Mouse (Mus musculus) thymus, postnatal 0 days (tissue): ENCODE measurements around the gene Naaladl1. TPM values are rescaled to one million over a fixed set of nuclear protein-coding genes. Genes with fewer than 3 reads are reported as not detected.

Experiments
- DNase-seq: peaks from one replicate; pipeline ENCODE4 v3.0.0-alpha.2; 2015; ENCODE audit warnings: low spot score
- polyA plus RNA-seq: library from polyadenylated mRNA; unstranded; fragments of >200 nt; fragmentation: Nextera tagmentation; extraction: Ambion mirVana; gene quantifications from 2 replicates; pipeline ENCODE4 v1.2.1, GENCODE M21; 2015

The Naaladl1 gene
- polyA plus RNA-seq, 1 experiment from 2014 or later = 0.10 TPM

GRCm38 (mm10) chr19:6082156-6082555, 23.4 kb upstream of the Naaladl1 start, which contains the start of gene Gm28374:
TSS of gene Gm28374 (minus strand) at chr19:6082256.
- no peak for DNase-seq

- peak; percentile 99 for DNase-seq
Observed at GRCm38 (mm10) chr19:6084478-6085248, 20.9 kb upstream of the Naaladl1 start, which contains the start of the genes Zfpl1 and Cdca5. TSS of gene Zfpl1 (minus strand) at chr19:6084956. TSS of gene Cdca5 (plus strand) at chr19:6084983.

- DNase-seq = peak; percentile 67
Observed at GRCm38 (mm10) chr19:6085417-6085879, 20.1 kb upstream of the Naaladl1 start.

- DNase-seq = no peak
Observed at GRCm38 (mm10) chr19:6088841-6089240, 16.7 kb upstream of the Naaladl1 start.

GRCm38 (mm10) chr19:6094119-6094518, 11.5 kb upstream of the Naaladl1 start, which contains the start of gene AC131692.1:
TSS of gene AC131692.1 (plus strand) at chr19:6094419.
- no peak for DNase-seq

GRCm38 (mm10) chr19:6097847-6098246, 7.7 kb upstream of the Naaladl1 start:
- no peak for DNase-seq

GRCm38 (mm10) chr19:6101186-6101585, 4.4 kb upstream of the Naaladl1 start:
- DNase-seq = no peak

- DNase-seq = no peak
Observed at GRCm38 (mm10) chr19:6102169-6102853, 3.3 kb upstream of the Naaladl1 start.

GRCm38 (mm10) chr19:6104476-6104875, 1.1 kb upstream of the Naaladl1 start:
- DNase-seq = no peak

- DNase-seq = no peak
Observed at GRCm38 (mm10) chr19:6113116-6113515, 7.5 kb downstream of the Naaladl1 start.

- DNase-seq = no peak
Observed at GRCm38 (mm10) chr19:6116113-6116850, 10.7 kb downstream of the Naaladl1 start.

GRCm38 (mm10) chr19:6117346-6117985, 11.9 kb downstream of the Naaladl1 start:
- DNase-seq = peak; percentile 6

- DNase-seq = peak; percentile 93
Observed at GRCm38 (mm10) chr19:6117986-6118676, 12.5 kb downstream of the Naaladl1 start, which contains the start of gene Sac3d1. TSS of gene Sac3d1 (minus strand) at chr19:6118650.

- no peak for DNase-seq
Observed at GRCm38 (mm10) chr19:6118677-6119185, 13.1 kb downstream of the Naaladl1 start.

- DNase-seq = no peak
Observed at GRCm38 (mm10) chr19:6121761-6122160, 16.2 kb downstream of the Naaladl1 start.

- DNase-seq = no peak
Observed at GRCm38 (mm10) chr19:6123330-6123729, 17.7 kb downstream of the Naaladl1 start.

GRCm38 (mm10) chr19:6124898-6125297, 19.3 kb downstream of the Naaladl1 start:
- DNase-seq = no peak

- peak; percentile 73 for DNase-seq
Observed at GRCm38 (mm10) chr19:6126289-6126688, 20.7 kb downstream of the Naaladl1 start.

GRCm38 (mm10) chr19:6126789-6127580, 21.4 kb downstream of the Naaladl1 start:
- DNase-seq = no peak
